Mouse (Mus musculus) liver, embryonic 16.5 days (tissue): ENCODE measurements at regions not wholly inside any gene's neighbourhood (a gene's known extent, or its start where the extent isn't known, plus 50 kb on each side); places are given as distances from the start of the nearest gene placed in this dataset.

Experiments used
- ATAC-seq: fragments of 200-750 bp; cut with Nextera tagmentation; 2 replicates; pipeline ENCODE4 v1.8.0; 2017; ENCODE audit warnings: low read depth, mild to moderate bottlenecking, moderate number of reproducible peaks, moderate library complexity
- H3K27ac ChIP-seq: fragments of 300-500 bp; sonication (generic); 2 replicates; pipeline ENCODE4 v1.5.1; 2014; ENCODE audit warnings: mild to moderate bottlenecking, low read length
- H3K27me3 ChIP-seq: fragments of 300-500 bp; sonication (generic); 2 replicates; pipeline ENCODE4 v1.6.1; 2014; ENCODE audit warnings: low read depth, low read length, mixed read lengths; ENCODE audit not compliant: control insufficient read depth, insufficient read depth
- H3K36me3 ChIP-seq: fragments of 300-500 bp; sonication (generic); 2 replicates; pipeline ENCODE4 v1.6.1; 2014; ENCODE audit warnings: mild to moderate bottlenecking; ENCODE audit not compliant: control insufficient read depth, insufficient read depth
- H3K4me1 ChIP-seq: fragments of 300-500 bp; sonication (generic); 2 replicates; pipeline ENCODE4 v1.6.1; 2014; ENCODE audit warnings: low read depth, low read length, mixed read lengths; ENCODE audit not compliant: control insufficient read depth
- H3K4me2 ChIP-seq: fragments of 300-500 bp; sonication (generic); 2 replicates; pipeline ENCODE4 v1.6.1; 2014; ENCODE audit warnings: low read depth, low read length, mixed read lengths
- H3K4me3 ChIP-seq: fragments of 300-500 bp; sonication (generic); 2 replicates; pipeline ENCODE4 v1.5.1; 2014; ENCODE audit warnings: low read depth, mild to moderate bottlenecking, low read length
- H3K9ac ChIP-seq: fragments of 300-500 bp; sonication (generic); 2 replicates; pipeline ENCODE4 v1.6.1; 2014; ENCODE audit warnings: low read depth, low read length
- H3K9me3 ChIP-seq: fragments of 300-500 bp; sonication (generic); replicated peaks from 2 replicates; pipeline ENCODE4 v1.6.1; 2016; ENCODE audit warnings: low read length; ENCODE audit not compliant: control insufficient read depth
- WGBS: fragments of 180-500 bp; shearing (Covaris S2); extraction: QIAGEN DNeasy Blood & Tissue Kit; methylation state at CpG from one replicate; pipeline ENCODE4 v1.1.7; 2014; ENCODE audit not compliant: insufficient replicate concordance; 5-methylcytosine and 5-hydroxymethylcytosine counted together

DNA sequence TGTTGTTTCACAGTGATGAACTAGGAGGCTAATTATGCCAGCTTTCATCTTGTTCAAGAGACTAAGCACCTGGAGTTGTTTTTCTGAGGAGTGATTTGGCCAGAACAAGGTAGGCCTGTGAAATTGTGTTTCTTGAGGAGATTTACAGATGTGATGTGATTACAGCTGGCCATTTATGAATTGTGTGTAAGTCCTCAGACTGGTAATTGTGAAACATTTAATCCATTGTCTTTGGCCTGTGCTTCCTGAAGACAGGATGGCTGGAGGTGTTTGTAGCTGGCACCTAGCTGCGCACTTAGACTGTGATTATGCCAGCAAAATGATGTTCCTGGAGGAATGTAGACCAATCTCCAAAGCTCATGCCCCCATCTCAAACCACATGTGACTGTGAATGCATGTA is 150.7 kb upstream of the Rasa1 start:
- Histone ChIP-seq H3K27me3 (no peaks in the 10 kb centered on the region), H3K9ac (no peak overlapping the region), H3K36me3 (no peaks in the 10 kb centered on the region), H3K4me3 (no peak overlapping the region), H3K27ac (no peak overlapping the region), H3K4me2 (no peak overlapping the region), H3K4me1 (no peaks in the 10 kb centered on the region), H3K9me3 (no peaks in the 10 kb centered on the region)
- ATAC-seq = no peak
- 71% methylated on average over 1 of the region's 1 CpGs for WGBS

DNA sequence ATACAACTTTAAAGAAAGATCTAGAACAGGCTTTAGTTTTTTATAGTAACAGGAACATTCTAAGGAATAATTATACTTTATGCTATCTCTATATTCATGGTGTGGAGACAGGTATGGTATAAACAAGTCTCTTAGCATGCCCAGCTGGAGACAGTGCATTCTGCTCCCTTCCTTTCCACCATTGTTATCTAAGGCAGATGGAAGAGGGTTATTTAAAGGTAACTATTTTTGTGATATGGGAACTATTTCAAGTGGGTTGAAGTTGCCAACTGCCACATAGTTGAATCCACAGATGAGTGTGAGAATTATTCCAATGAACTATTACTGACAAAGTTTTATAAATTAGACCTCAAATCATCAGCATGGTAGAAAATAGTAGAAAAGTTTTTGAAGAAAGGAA is 148.9 kb upstream of the Rasa1 start:
- no peaks in the 10 kb centered on the region for H3K9me3 ChIP-seq
- H3K27me3 ChIP-seq = no peaks in the 10 kb centered on the region
- H3K4me1 ChIP-seq = no peaks in the 10 kb centered on the region
- H3K4me3 ChIP-seq = no peak overlapping the region
- H3K4me2 ChIP-seq = no peak overlapping the region
- ATAC-seq = no peak
- no peak overlapping the region for H3K27ac ChIP-seq
- H3K9ac ChIP-seq = no peak overlapping the region
- no peaks in the 10 kb centered on the region for H3K36me3 ChIP-seq

DNA sequence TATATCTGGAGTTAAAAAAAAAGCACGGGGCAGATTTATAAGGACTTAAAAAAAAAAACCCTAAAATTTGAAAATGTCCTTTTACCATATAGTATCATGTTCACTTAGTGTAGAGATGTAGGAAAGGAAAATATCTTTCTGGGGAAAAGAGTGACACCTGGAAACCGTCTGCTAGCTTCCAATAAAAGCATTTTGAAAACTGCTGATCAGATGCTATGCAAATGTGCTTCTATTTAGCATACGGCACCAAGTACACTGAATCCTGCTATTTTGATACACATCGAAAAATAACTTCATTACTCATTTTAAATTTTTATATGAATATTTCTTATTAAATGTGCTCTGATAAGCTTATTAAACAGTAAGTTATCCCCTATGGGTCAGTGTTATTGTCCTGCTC is 148.1 kb upstream of the Rasa1 start:
- no peaks in the 10 kb centered on the region for H3K27me3 ChIP-seq
- H3K4me3 ChIP-seq = no peak overlapping the region
- H3K9ac ChIP-seq = no peak overlapping the region
- no peak overlapping the region for H3K27ac ChIP-seq
- H3K4me2 ChIP-seq = no peak overlapping the region
- H3K9me3 ChIP-seq = no peaks in the 10 kb centered on the region
- 64% methylated on average over 4 of the region's 4 CpGs for WGBS
- no peaks in the 10 kb centered on the region for H3K36me3 ChIP-seq
- ATAC-seq = no peak
- H3K4me1 ChIP-seq = no peaks in the 10 kb centered on the region

DNA sequence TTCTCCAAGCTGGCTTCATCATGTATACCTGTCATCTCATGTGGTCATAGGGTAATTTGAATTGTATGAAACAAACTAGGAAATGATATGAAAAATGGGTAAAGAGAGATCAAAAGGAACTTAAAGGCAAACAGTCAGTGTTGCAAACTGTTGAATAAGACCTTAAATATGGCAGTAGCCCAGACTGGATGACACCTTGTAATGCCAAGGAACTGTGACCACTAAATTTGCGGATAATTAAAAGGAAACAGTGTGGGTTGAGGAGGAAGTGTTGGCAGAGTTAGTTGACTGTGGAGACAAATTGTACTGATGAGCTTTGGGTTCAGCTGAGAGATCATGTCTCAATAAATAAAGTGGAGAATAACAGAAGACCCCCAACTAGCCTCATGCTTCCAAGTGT is 147.3 kb upstream of the Rasa1 start:
- ATAC-seq = no peak
- no peaks in the 10 kb centered on the region for H3K4me1 ChIP-seq
- no peaks in the 10 kb centered on the region for H3K27me3 ChIP-seq
- H3K4me3 ChIP-seq = no peak overlapping the region
- H3K9me3 ChIP-seq = no peaks in the 10 kb centered on the region
- H3K9ac ChIP-seq = no peak overlapping the region
- H3K4me2 ChIP-seq = no peak overlapping the region
- no peaks in the 10 kb centered on the region for H3K36me3 ChIP-seq
- 37% methylated on average over 1 of the region's 1 CpGs for WGBS
- H3K27ac ChIP-seq = no peak overlapping the region

DNA sequence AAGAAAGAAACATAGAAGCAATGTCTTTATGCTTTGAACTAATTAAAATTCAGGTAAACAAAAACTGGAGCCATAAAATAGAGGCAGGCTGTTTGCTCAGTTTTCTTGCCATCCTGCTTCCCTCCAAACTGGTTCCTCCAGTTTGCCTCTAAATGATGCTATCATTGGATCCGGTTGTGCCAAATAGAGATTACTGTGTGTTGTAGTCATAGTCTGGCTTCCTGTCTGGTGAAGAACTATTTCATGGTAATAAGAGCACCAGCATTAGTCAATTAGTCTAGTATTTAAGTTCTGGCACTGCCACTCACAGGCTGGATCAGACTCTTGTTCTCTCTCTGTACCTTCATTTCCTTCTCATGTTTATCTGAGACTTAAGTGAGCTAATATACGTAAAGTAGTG is 141.9 kb upstream of the Rasa1 start:
- WGBS = 43% methylated on average over 2 of the region's 2 CpGs
- no peaks in the 10 kb centered on the region for H3K9me3 ChIP-seq
- H3K9ac ChIP-seq = no peak overlapping the region
- H3K27me3 ChIP-seq = no peaks in the 10 kb centered on the region
- no peak overlapping the region for H3K27ac ChIP-seq
- H3K4me1 ChIP-seq = no peaks in the 10 kb centered on the region
- H3K4me3 ChIP-seq = no peak overlapping the region
- no peak overlapping the region for H3K4me2 ChIP-seq
- ATAC-seq = no peak
- no peaks in the 10 kb centered on the region for H3K36me3 ChIP-seq

DNA sequence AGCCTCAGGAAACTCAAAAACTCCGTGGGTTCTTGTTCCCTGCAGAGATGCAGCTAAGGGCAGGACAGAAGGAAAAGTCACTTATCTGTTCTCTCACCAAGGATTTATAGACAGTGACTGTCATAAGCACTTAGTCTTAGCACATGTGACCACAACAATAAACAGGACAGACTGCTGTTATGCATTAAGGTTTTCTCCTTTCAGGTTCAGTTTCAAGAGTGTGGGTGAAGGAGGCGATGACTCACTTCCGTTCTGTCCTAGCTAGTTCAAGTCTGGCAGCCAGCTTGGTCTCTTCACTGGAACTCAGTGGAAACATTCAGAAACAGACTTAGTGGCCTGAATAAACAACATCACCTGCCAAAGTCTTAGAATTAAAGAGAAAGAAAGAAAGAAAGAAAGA is 141.1 kb upstream of the Rasa1 start:
- WGBS = 40% methylated on average over 3 of the region's 3 CpGs
- Histone ChIP-seq H3K4me3 (no peak overlapping the region), H3K4me2 (no peak overlapping the region), H3K9ac (no peak overlapping the region), H3K4me1 (no peaks in the 10 kb centered on the region), H3K9me3 (no peaks in the 10 kb centered on the region), H3K36me3 (no peaks in the 10 kb centered on the region), H3K27me3 (no peaks in the 10 kb centered on the region), H3K27ac (no peak overlapping the region)
- no peak for ATAC-seq

DNA sequence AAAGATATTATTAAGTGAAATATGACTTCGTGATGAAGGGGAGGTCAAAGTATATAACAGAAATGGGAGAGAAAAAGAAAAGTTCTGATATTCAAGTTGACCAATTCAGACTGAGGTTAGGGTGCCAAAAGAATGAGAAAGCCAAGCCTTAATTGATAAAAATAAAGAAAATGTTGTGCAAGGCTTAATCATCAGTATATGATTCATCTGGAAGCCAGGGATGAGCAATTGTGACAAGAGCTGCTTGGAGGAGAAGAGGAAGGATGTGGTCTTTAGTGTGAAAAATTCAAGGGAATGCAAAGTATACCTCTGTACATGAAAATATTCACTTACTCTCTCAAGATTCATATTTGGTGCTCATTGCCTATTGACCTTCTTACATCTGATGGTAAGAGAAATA is 129.7 kb upstream of the Rasa1 start:
- no peaks in the 10 kb centered on the region for H3K27me3 ChIP-seq
- no peak overlapping the region for H3K4me3 ChIP-seq
- no peak overlapping the region for H3K27ac ChIP-seq
- H3K9ac ChIP-seq = no peak overlapping the region
- 57% methylated on average over 1 of the region's 1 CpGs for WGBS
- H3K36me3 ChIP-seq = no peaks in the 10 kb centered on the region
- no peaks in the 10 kb centered on the region for H3K9me3 ChIP-seq
- no peak overlapping the region for H3K4me2 ChIP-seq
- no peak for ATAC-seq
- H3K4me1 ChIP-seq = no peaks in the 10 kb centered on the region

DNA sequence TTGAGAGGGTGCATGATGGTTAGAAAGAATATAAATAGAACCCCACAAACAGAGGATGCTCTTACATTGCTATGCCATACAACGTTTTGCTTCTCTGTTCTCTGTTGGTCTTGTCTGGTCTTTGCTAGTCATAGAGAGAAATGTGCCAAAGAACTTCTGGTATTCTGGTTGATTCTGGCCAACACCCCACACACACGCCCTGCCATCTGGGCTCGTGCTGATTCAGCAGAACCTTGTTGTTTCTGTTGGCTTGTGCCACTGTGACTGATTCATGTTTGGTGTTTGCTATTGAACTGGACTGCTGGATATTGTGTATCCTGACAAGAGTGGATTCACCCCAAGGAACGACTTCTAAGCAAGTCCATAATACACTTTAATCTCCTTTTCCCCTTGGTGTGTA is 126.0 kb upstream of the Rasa1 start:
- no peak overlapping the region for H3K4me2 ChIP-seq
- no peaks in the 10 kb centered on the region for H3K36me3 ChIP-seq

DNA sequence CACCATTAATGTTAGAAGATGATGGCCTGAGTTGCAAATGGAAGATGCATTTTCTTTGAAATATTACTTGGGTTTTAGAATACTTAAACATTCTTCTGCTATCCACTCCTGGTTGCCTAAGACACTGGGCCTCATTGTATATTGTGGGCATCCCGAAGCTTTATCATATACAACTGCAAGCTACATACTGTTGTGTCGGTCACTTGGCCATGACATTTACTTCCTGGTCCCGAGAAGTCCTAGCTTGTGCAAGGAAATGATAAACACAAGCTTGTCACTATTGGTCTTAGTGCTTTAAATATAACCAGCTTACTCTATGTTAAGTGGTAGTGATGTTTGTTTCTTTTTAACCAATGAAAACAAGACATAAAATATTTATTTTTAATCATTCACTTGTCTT is 122.4 kb upstream of the Rasa1 start:
- Histone ChIP-seq H3K27me3 (no peaks in the 10 kb centered on the region), H3K27ac (no peak overlapping the region), H3K9ac (no peak overlapping the region), H3K9me3 (no peaks in the 10 kb centered on the region), H3K4me3 (no peak overlapping the region), H3K4me2 (no peak overlapping the region), H3K36me3 (no peaks in the 10 kb centered on the region), H3K4me1 (no peaks in the 10 kb centered on the region)
- 26% methylated on average over 3 of the region's 3 CpGs for WGBS
- ATAC-seq = no peak

More for the DNA sequence above, 126.0 kb upstream of the Rasa1 start:
- H3K4me3 ChIP-seq = no peak overlapping the region
- no peak overlapping the region for H3K27ac ChIP-seq
- no peak overlapping the region for H3K9ac ChIP-seq
- no peaks in the 10 kb centered on the region for H3K27me3 ChIP-seq
- H3K4me1 ChIP-seq = no peaks in the 10 kb centered on the region
- ATAC-seq = no peak
- 62% methylated on average over 4 of the region's 4 CpGs for WGBS
- no peaks in the 10 kb centered on the region for H3K9me3 ChIP-seq

DNA sequence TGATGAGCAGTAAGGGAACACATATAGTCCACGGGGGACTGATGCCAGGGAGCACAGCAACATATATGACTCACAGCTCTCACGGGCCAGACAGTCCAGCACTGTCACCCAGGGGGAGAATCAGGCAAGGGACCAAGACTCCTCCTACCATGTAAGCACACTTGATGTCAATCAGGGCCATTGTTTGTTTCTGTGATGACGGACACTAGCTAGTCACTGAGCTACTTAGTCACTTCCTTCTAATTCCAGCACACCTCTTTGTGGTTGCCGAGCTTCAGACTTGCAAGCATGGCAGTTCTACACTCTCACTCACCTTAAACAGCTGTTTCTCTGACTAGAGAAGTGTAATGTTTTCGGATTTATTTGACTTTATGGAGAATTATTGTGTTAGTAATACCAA is 109.9 kb upstream of the Rasa1 start:
- no peaks in the 10 kb centered on the region for H3K36me3 ChIP-seq
- no peak for ATAC-seq
- no peak overlapping the region for H3K9ac ChIP-seq
- H3K4me2 ChIP-seq = no peak overlapping the region
- H3K9me3 ChIP-seq = no peaks in the 10 kb centered on the region
- no peaks in the 10 kb centered on the region for H3K27me3 ChIP-seq
- H3K4me3 ChIP-seq = no peak overlapping the region
- no peak overlapping the region for H3K27ac ChIP-seq
- no peaks in the 10 kb centered on the region for H3K4me1 ChIP-seq
- 39% methylated on average over 5 of the region's 5 CpGs for WGBS
